Mouse (Mus musculus): Measurements from ENCODE around the gene Slc25a44.
"Not testable (repeated sequence)": the region's sequence is repeated elsewhere in the genome, so short reads cannot be mapped to it uniquely, and the experiment has no call there.

The Slc25a44 gene

DNA sequence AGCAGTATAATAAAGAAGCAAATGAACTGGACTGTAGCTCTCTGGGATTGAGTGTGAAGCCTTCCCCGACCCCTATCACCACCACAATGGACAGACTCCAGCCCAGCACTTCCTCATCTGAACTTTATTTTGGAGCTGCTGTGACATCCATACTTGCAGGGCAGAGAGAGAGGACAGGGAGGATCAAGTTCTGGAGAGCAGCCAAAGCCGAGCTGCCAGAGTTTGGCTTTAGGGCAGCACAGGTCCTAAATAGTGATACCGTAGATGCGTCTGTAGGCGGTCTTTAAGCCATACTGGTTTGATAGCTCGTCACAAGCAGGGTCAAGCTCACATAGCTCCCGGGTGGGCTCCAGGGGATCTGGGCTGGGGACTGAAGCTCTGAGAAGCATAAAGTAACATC lies 56.4 kb downstream of the Slc25a44 start:
- not testable (repeated sequence) for DNase-seq (ENCODE audit: low read depth, low spot score)

- DNase-seq (ENCODE audit: low read depth, low spot score): not testable (repeated sequence)
Observed at GRCm38 (mm10) chr3:88367517-88367916, 57.4 kb downstream of the Slc25a44 start.

- peak; percentile 52 for DNase-seq (ENCODE audit: low read depth, low spot score)
Observed at GRCm38 (mm10) chr3:88366830-88367428, 58.0 kb downstream of the Slc25a44 start.

DNA sequence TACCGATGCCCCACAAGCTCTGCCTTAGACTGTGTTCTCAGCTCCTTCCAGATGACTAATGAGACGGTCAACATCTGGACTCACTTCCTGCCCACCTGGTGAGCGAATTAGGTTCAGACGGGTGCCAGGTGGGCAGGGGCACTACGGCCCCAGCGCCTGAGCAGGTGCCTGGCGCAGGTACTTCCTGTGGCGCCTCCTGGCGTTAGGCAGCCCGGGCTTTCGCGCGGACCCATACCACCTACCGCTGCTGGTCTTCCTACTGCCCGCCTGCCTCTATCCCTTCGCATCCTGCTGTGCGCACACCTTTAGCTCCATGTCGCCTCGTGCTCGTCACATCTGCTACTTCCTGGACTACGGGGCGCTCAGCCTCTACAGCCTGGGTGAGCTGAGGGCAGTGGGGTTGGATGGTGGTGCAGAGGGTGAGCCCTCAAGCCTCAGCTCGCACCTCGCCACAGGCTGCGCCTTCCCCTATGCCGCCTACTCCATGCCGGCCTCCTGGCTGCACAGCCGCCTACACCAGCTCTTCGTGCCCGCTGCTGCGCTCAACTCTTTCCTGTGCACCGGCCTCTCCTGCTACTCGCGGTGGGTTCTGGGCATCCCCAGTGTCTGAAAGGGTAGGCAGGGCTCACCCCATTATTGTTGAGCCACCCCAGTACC lies 59.1 kb downstream of the Slc25a44 start:
- DNase-seq (ENCODE audit: low read depth, low spot score): no peak

DNA sequence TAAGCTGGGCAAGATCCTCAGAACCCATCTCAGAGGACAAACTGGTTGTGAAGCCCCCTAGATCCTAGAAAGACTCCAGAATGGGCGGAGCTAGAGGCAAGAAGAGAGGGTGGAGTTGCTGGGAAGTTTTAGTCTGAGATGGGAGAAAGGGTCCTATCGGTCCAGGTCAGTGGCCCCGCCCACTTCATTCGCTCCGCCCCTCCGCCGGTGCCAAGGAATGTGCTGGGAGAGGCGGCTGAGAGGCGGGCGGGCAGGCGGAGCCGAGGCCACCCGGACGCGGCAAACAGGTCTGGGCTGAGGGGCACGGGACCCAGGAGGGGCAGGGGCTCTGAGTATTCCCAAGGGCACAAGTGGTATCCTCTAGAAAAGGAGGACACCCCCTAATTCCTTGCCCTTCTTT lies 60.6 kb downstream of the Slc25a44 start, which contains the start of gene Paqr6:
Gene Paqr6, plus strand, starts transcription at position 248 of the 400 bp plus-strand sequence.
- peak; percentile 90 for DNase-seq (ENCODE audit: low read depth, low spot score)

GRCm38 (mm10) chr3:88363700-88364099 lies 61.2 kb downstream of the Slc25a44 start:
- DNase-seq (ENCODE audit: low read depth, low spot score): no peak

- no peak for DNase-seq (ENCODE audit: low read depth, low spot score)
Observed at GRCm38 (mm10) chr3:88361612-88362313, 63.2 kb downstream of the Slc25a44 start.

- DNase-seq (ENCODE audit: low read depth, low spot score): no peak
Observed at GRCm38 (mm10) chr3:88361096-88361495, 63.8 kb downstream of the Slc25a44 start.

All from R1 (cell line).